Mouse (Mus musculus): ENCODE data around the gene Mybphl. TPM values are rescaled to one million over a fixed set of nuclear protein-coding genes. Genes with fewer than 3 reads are reported as not detected.
A peak's percentile ranks its signal among the peaks of the same experiment; 100 is the strongest.

Gene Mybphl
- total RNA-seq (2021), result not detected
- long read RNA-seq, experiment 1, result 0 reads
- long read RNA-seq, experiment 2, result 0 reads

- H3K27ac ChIP-seq, result peak within 1 kb of the TSS; percentile 28; the same call in 1 of the 2 replicates
- intact Hi-C loops (cut with DNase I), result no loop called here
- TF ChIP-seq CTCF (IDR thresholded peaks at IDR 0.05), result no peak
- peak; percentile 22 for DNase-seq
- H3K4me3 ChIP-seq, result no peak within 1 kb of the TSS
Measured at GRCm38 (mm10) chr3:108364270-108364995, at the start of gene Mybphl. Mybphl (plus strand) TSS chr3:108364911.

- H3K4me3 ChIP-seq, result no peak overlapping the region
- no peak for DNase-seq
- no peak for TF ChIP-seq CTCF (IDR thresholded peaks at IDR 0.05)
- peak overlapping the region; percentile 12; the same call in 1 of the 2 replicates for H3K27ac ChIP-seq
- intact Hi-C loops (cut with DNase I), result no loop called here
Measured at GRCm38 (mm10) chr3:108318517-108318916, 46.2 kb upstream of the Mybphl start.

GRCm38 (mm10) chr3:108321671-108322070, 43.0 kb upstream of the Mybphl start:
- DNase-seq, result no peak
- no peak overlapping the region for H3K4me3 ChIP-seq
- no peak; the same call in 1 of the 2 replicates for TF ChIP-seq CTCF (IDR thresholded peaks at IDR 0.05)
- peak overlapping the region; percentile 67 for H3K27ac ChIP-seq
- intact Hi-C loops (cut with DNase I), result no loop called here

GRCm38 (mm10) chr3:108322136-108322535, 42.6 kb upstream of the Mybphl start:
- no peak overlapping the region for H3K4me3 ChIP-seq
- intact Hi-C loops (cut with DNase I), result no loop called here
- peak overlapping the region; percentile 67 for H3K27ac ChIP-seq
- TF ChIP-seq CTCF (IDR thresholded peaks at IDR 0.05), result no peak
- DNase-seq, result no peak

GRCm38 (mm10) chr3:108322962-108323361, 41.7 kb upstream of the Mybphl start:
- intact Hi-C loops (cut with DNase I), result no loop called here

GRCm38 (mm10) chr3:108324837-108325236, 39.9 kb upstream of the Mybphl start:
- TF ChIP-seq CTCF (IDR thresholded peaks at IDR 0.05), result no peak
- intact Hi-C loops (cut with DNase I), result loop anchor here (5.0 kb wide), 1 partner anchor 62 kb away; no protein-coding TSS in a partner anchor
- DNase-seq, result no peak
- Histone ChIP-seq H3K4me3 (no peak overlapping the region), H3K27ac (peak overlapping the region; percentile 21; the same call in 1 of the 2 replicates)

More at GRCm38 (mm10) chr3:108322962-108323361, 41.7 kb upstream of the Mybphl start:
- TF ChIP-seq CTCF (IDR thresholded peaks at IDR 0.05), result no peak
- Histone ChIP-seq H3K27ac (peak overlapping the region; percentile 67), H3K4me3 (no peak overlapping the region)
- peak; percentile 83 for DNase-seq

GRCm38 (mm10) chr3:108325521-108325920, 39.2 kb upstream of the Mybphl start:
- TF ChIP-seq CTCF (IDR thresholded peaks at IDR 0.05), result no peak
- peak; percentile 33 for DNase-seq
- Histone ChIP-seq H3K4me3 (no peak overlapping the region), H3K27ac (peak overlapping the region; percentile 21)
- intact Hi-C loops (cut with DNase I), result loop anchor here (5.0 kb wide), 1 partner anchor 62 kb away; no protein-coding TSS in a partner anchor

GRCm38 (mm10) chr3:108327275-108327674, 37.4 kb upstream of the Mybphl start:
- intact Hi-C loops (cut with DNase I), result loop anchor here (5.0 kb wide), 1 partner anchor 60 kb away; no protein-coding TSS in a partner anchor
- Histone ChIP-seq H3K4me3 (no peak overlapping the region), H3K27ac (no peak overlapping the region)
- no peak for TF ChIP-seq CTCF (IDR thresholded peaks at IDR 0.05)
- no peak for DNase-seq

GRCm38 (mm10) chr3:108327916-108328315, 36.8 kb upstream of the Mybphl start:
- peak; percentile 54 for DNase-seq
- peak overlapping the region; percentile 49 for H3K4me3 ChIP-seq
- H3K27ac ChIP-seq, result peak overlapping the region; percentile 69
- intact Hi-C loops (cut with DNase I), result loop anchor here (5.0 kb wide), 1 partner anchor 59 kb away; no protein-coding TSS in a partner anchor
- no peak for TF ChIP-seq CTCF (IDR thresholded peaks at IDR 0.05)

GRCm38 (mm10) chr3:108328441-108328841, 36.3 kb upstream of the Mybphl start:
- H3K27ac ChIP-seq, result peak overlapping the region; percentile 69

GRCm38 (mm10) chr3:108330812-108331211, 33.9 kb upstream of the Mybphl start:
- H3K4me3 ChIP-seq, result no peak overlapping the region
- intact Hi-C loops (cut with DNase I), result no loop called here
- no peak for TF ChIP-seq CTCF (IDR thresholded peaks at IDR 0.05)
- no peak for DNase-seq
- H3K27ac ChIP-seq, result no peak overlapping the region

More at GRCm38 (mm10) chr3:108328441-108328841, 36.3 kb upstream of the Mybphl start:
- peak overlapping the region; percentile 49 for H3K4me3 ChIP-seq
- peak; percentile 64 for DNase-seq
- intact Hi-C loops (cut with DNase I), result loop anchor here (5.0 kb wide), 1 partner anchor 59 kb away; no protein-coding TSS in a partner anchor
- TF ChIP-seq CTCF (IDR thresholded peaks at IDR 0.05), result no peak

- intact Hi-C loops (cut with DNase I), result no loop called here
- no peak overlapping the region for H3K4me3 ChIP-seq
- TF ChIP-seq CTCF (IDR thresholded peaks at IDR 0.05), result no peak
- no peak for DNase-seq
- H3K27ac ChIP-seq, result no peak overlapping the region
Measured at GRCm38 (mm10) chr3:108336878-108337277, 27.8 kb upstream of the Mybphl start.

- no peak for TF ChIP-seq CTCF (IDR thresholded peaks at IDR 0.05)
- Histone ChIP-seq H3K4me3 (no peak overlapping the region), H3K27ac (no peak overlapping the region)
- intact Hi-C loops (cut with DNase I), result no loop called here
- DNase-seq, result no peak
Measured at GRCm38 (mm10) chr3:108341040-108341439, 23.7 kb upstream of the Mybphl start.
